Mouse (Mus musculus) heart, embryonic 14.5 days (tissue): Measurements from ENCODE around the gene Lrrc4b. TPM values are rescaled to one million over a fixed set of nuclear protein-coding genes. Genes with fewer than 3 reads are reported as not detected.

Experiments
- ATAC-seq: fragments of 200-750 bp; cut with Nextera tagmentation; 2 replicates; pipeline ENCODE4 v1.8.0; 2017; ENCODE audit warnings: low read depth, moderate TSS enrichment; ENCODE audit not compliant: insufficient number of reproducible peaks, insufficient read depth, low FRiP score
- H3K27ac ChIP-seq, 2 experiments: fragments of 200-500 bp in 1 of 2; fragments of 300-500 bp in 1 of 2; sonication (generic) in 1 of 2; replicated peaks in 1 of 2; 2 replicates each; pipeline ENCODE4 v1.5.1; 2012 to 2014; ENCODE audit warnings: low read depth in 2 of 2, low read length in 2 of 2, control low read depth in 1 of 2, mild to moderate bottlenecking in 1 of 2, mixed read lengths in 1 of 2; ENCODE audit not compliant: control insufficient read depth in 1 of 2, insufficient read depth in 1 of 2
- H3K27me3 ChIP-seq: fragments of 300-500 bp; sonication (generic); 2 replicates; pipeline ENCODE4 v1.6.1; 2014; ENCODE audit warnings: mild to moderate bottlenecking, low read length, control low read depth; ENCODE audit not compliant: control insufficient read depth, insufficient read depth
- H3K36me3 ChIP-seq: fragments of 300-500 bp; sonication (generic); 2 replicates; pipeline ENCODE4 v1.6.1; 2014; ENCODE audit warnings: mild to moderate bottlenecking, control low read depth, low read length, mixed read lengths; ENCODE audit not compliant: control insufficient read depth, insufficient read depth
- H3K4me1 ChIP-seq, 2 experiments: fragments of 200-500 bp in 1 of 2; fragments of 300-500 bp in 1 of 2; sonication (generic) in 1 of 2; 2 replicates each; pipeline ENCODE4 v1.6.1; 2012 to 2014; ENCODE audit warnings: low read length in 2 of 2, control low read depth in 1 of 2, mixed read lengths in 1 of 2; ENCODE audit not compliant: control insufficient read depth in 2 of 2, insufficient read depth in 2 of 2
- H3K4me2 ChIP-seq: fragments of 300-500 bp; sonication (generic); 2 replicates; pipeline ENCODE4 v1.6.1; 2014; ENCODE audit warnings: mild to moderate bottlenecking, low read length
- H3K4me3 ChIP-seq, 2 experiments: fragments of 200-500 bp in 1 of 2; fragments of 300-500 bp in 1 of 2; sonication (generic) in 1 of 2; 2 replicates each; pipeline ENCODE4 v1.5.1; 2012 to 2014; ENCODE audit warnings: low read length in 2 of 2, mild to moderate bottlenecking in 2 of 2, control low read depth in 1 of 2, low read depth in 1 of 2, moderate library complexity in 1 of 2; ENCODE audit not compliant: control insufficient read depth in 1 of 2, insufficient read depth in 1 of 2
- H3K9ac ChIP-seq: fragments of 300-500 bp; sonication (generic); 2 replicates; pipeline ENCODE4 v1.6.1; 2014; ENCODE audit warnings: mild to moderate bottlenecking, low read length
- H3K9me3 ChIP-seq: fragments of 300-500 bp; sonication (generic); 2 replicates; pipeline ENCODE4 v1.6.1; 2016; ENCODE audit warnings: low read length, control low read depth; ENCODE audit not compliant: control insufficient read depth
- WGBS: fragments of 180-500 bp; shearing (Covaris S2); extraction: QIAGEN DNeasy Blood & Tissue Kit; methylation state at CpG from one replicate; pipeline ENCODE4 v1.1.7; 2014; 5-methylcytosine and 5-hydroxymethylcytosine counted together
- polyA plus RNA-seq: library from polyadenylated mRNA; unstranded; fragments of >200 nt; fragmentation: Nextera tagmentation; extraction: Ambion mirVana; gene quantifications from 2 replicates; pipeline ENCODE4 v1.2.1, GENCODE M21; 2014

The Lrrc4b gene
- polyA plus RNA-seq, 1 experiment from 2014 or later: 4.5 TPM

GRCm38 (mm10) chr7:44436267-44436666 is 7.4 kb downstream of the Lrrc4b start:
- no peak for ATAC-seq
- H3K36me3 ChIP-seq: no peaks in the 10 kb centered on the region
- peaks cover 48% of the 10 kb centered on the region for H3K27me3 ChIP-seq
- no peak overlapping the region for H3K4me3 ChIP-seq
- H3K4me1 ChIP-seq: peaks cover 0 to under 1% of the 10 kb centered on the region in 2 experiments; a peak in 1 of 4 replicates
- no peak overlapping the region for H3K4me2 ChIP-seq
- 16% methylated on average over 1 of the region's 1 CpGs for WGBS
- H3K9ac ChIP-seq: no peak overlapping the region
- no peak overlapping the region for H3K27ac ChIP-seq
- no peaks in the 10 kb centered on the region for H3K9me3 ChIP-seq

GRCm38 (mm10) chr7:44437188-44437587 is 8.4 kb downstream of the Lrrc4b start:
- no peak for ATAC-seq
- Histone ChIP-seq H3K4me1 (peaks cover 4 to 8% of the 10 kb centered on the region in 2 experiments; a peak in 2 of 4 replicates), H3K4me2 (no peak overlapping the region), H3K4me3 (no peak overlapping the region), H3K36me3 (no peaks in the 10 kb centered on the region), H3K27me3 (peaks cover 41% of the 10 kb centered on the region), H3K27ac (no peak overlapping the region), H3K9ac (no peak overlapping the region), H3K9me3 (no peaks in the 10 kb centered on the region)
- 47% methylated on average over 1 of the region's 1 CpGs for WGBS

GRCm38 (mm10) chr7:44437933-44438332 is 9.1 kb downstream of the Lrrc4b start:
- no peak overlapping the region for H3K9ac ChIP-seq
- H3K4me2 ChIP-seq: no peak overlapping the region
- peaks cover 39% of the 10 kb centered on the region for H3K27me3 ChIP-seq
- no peak overlapping the region for H3K4me3 ChIP-seq
- WGBS: 66% methylated on average over 8 of the region's 8 CpGs
- H3K27ac ChIP-seq: no peak overlapping the region
- H3K9me3 ChIP-seq: no peaks in the 10 kb centered on the region
- ATAC-seq: no peak
- peaks cover 4 to 9% of the 10 kb centered on the region in 2 experiments; a peak in 2 of 4 replicates for H3K4me1 ChIP-seq
- H3K36me3 ChIP-seq: no peaks in the 10 kb centered on the region

GRCm38 (mm10) chr7:44439696-44440095 is 10.9 kb downstream of the Lrrc4b start:
- Histone ChIP-seq H3K36me3 (no peaks in the 10 kb centered on the region), H3K4me1 (peaks cover 5 to 20% of the 10 kb centered on the region in 2 experiments; a peak in 3 of 4 replicates), H3K9me3 (no peaks in the 10 kb centered on the region), H3K27ac (no peak overlapping the region), H3K9ac (no peak overlapping the region), H3K4me3 (no peak overlapping the region), H3K27me3 (peaks cover 41% of the 10 kb centered on the region), H3K4me2 (no peak overlapping the region)
- 77% methylated on average over 2 of the region's 2 CpGs for WGBS
- no peak for ATAC-seq

- Histone ChIP-seq H3K27me3 (peaks cover 46% of the 10 kb centered on the region), H3K27ac (no peak overlapping the region), H3K9ac (no peak overlapping the region), H3K36me3 (no peaks in the 10 kb centered on the region), H3K4me3 (no peak overlapping the region), H3K4me2 (no peak overlapping the region), H3K9me3 (no peaks in the 10 kb centered on the region), H3K4me1 (peaks cover 13 to 28% of the 10 kb centered on the region in 2 experiments)
- no peak for ATAC-seq
- WGBS: 75% methylated on average over 1 of the region's 1 CpGs
Observed at GRCm38 (mm10) chr7:44440479-44440878, 11.7 kb downstream of the Lrrc4b start.

- Histone ChIP-seq H3K4me3 (no peak overlapping the region; a peak in 1 of 4 replicates), H3K27ac (no peak overlapping the region), H3K9me3 (no peaks in the 10 kb centered on the region), H3K4me1 (peaks cover 16 to 33% of the 10 kb centered on the region in 2 experiments), H3K27me3 (peaks cover 46% of the 10 kb centered on the region), H3K36me3 (no peaks in the 10 kb centered on the region), H3K4me2 (peak overlapping the region; percentile 81; the same call in 1 of the 2 replicates), H3K9ac (peak overlapping the region; percentile 87; the same call in 1 of the 2 replicates)
- no peak for ATAC-seq
- 14% methylated on average over 1 of the region's 1 CpGs for WGBS
Observed at GRCm38 (mm10) chr7:44441180-44441579, 12.4 kb downstream of the Lrrc4b start.

GRCm38 (mm10) chr7:44441648-44442109 is 12.9 kb downstream of the Lrrc4b start:
- Histone ChIP-seq H3K4me2 (peak overlapping the region; percentile 81), H3K4me1 (peaks cover 20 to 37% of the 10 kb centered on the region in 2 experiments), H3K27ac (peak overlapping the region; percentile 76 to 81; a peak in 3 of 4 replicates), H3K9ac (peak overlapping the region; percentile 87), H3K9me3 (no peaks in the 10 kb centered on the region), H3K36me3 (peaks cover 4% of the 10 kb centered on the region; the same call in 1 of the 2 replicates), H3K4me3 (peak overlapping the region; percentile 57), H3K27me3 (peaks cover 43% of the 10 kb centered on the region)
- WGBS: 0% methylated on average over 14 of the region's 14 CpGs
- ATAC-seq: no peak

- Histone ChIP-seq H3K36me3 (peaks cover 4% of the 10 kb centered on the region; the same call in 1 of the 2 replicates), H3K4me2 (peak overlapping the region; percentile 81), H3K4me1 (peaks cover 20 to 37% of the 10 kb centered on the region in 2 experiments), H3K9me3 (no peaks in the 10 kb centered on the region), H3K9ac (peak overlapping the region; percentile 87), H3K27me3 (peaks cover 43% of the 10 kb centered on the region), H3K27ac (peak overlapping the region; percentile 38 to 81; a peak in 3 of 4 replicates), H3K4me3 (peak overlapping the region; percentile 57)
- ATAC-seq: peak; percentile 29; the same call in 1 of the 2 replicates
- WGBS: 1% methylated on average over 14 of the region's 14 CpGs
Observed at GRCm38 (mm10) chr7:44442407-44442821, 13.6 kb downstream of the Lrrc4b start.
